In genomic region chr16:52094735-52095459, GRCm38 (mm10) we compare ENCODE assay signal across 9 mouse cellular contexts.
DNase-seq lines count a peak whose midpoint lies in the region; ATAC-seq and TF ChIP-seq lines count a peak whose summit lies in the region.
"Had no signal": no experiment of that assay in that cellular context is flagged by ENCODE, and none has a peak within 500 bp of the region (broad histone marks: within the 10 kb centered on the region; RNA-seq: fewer than 3 reads in every experiment).

No protein-coding gene starts in this region.

- no peak overlapping the region for H3K9ac ChIP-seq in midbrain, embryonic 14.5 days (replicated peaks; ENCODE audit: low read length)
- H3K9ac ChIP-seq: limb, embryonic 12.5 days had no signal

- no peak for TF ChIP-seq CTCF in C2C12 (IDR thresholded peaks at IDR 0.05; ENCODE audit: control insufficient read depth, insufficient read depth, insufficient read length)
- TF ChIP-seq CTCF in thymus, adult 2 months (IDR thresholded peaks at IDR 0.05; ENCODE audit: borderline replicate concordance, control insufficient read depth, extremely low read depth, insufficient read depth, low read length, poor library complexity): no peak

- H3K27me3 ChIP-seq in C2C12 (ENCODE audit: control insufficient read depth, insufficient read depth, insufficient read length): no peaks in the 10 kb centered on the region
- no peaks in the 10 kb centered on the region for H3K27me3 ChIP-seq in midbrain, embryonic 14.5 days (ENCODE audit: control insufficient read depth, insufficient read depth, low read length)
- no peaks in the 10 kb centered on the region for H3K27me3 ChIP-seq in thymus, adult 2 months (ENCODE audit: control insufficient read depth, insufficient read depth, low read length)
- H3K27me3 ChIP-seq: limb, embryonic 12.5 days had no signal

- peaks cover 58% of the 10 kb centered on the region for H3K79me2 ChIP-seq in C2C12 (ENCODE audit: control insufficient read depth, insufficient read depth)

- TF ChIP-seq POLR2A in thymus, adult 2 months (IDR thresholded peaks at IDR 0.05; ENCODE audit: control insufficient read depth, extremely low read depth, insufficient read depth, low read length, poor library complexity): no peak

- H3K4me1 ChIP-seq in midbrain, embryonic 14.5 days (ENCODE audit: control insufficient read depth, insufficient read depth, low read length): no peaks in the 10 kb centered on the region
- peaks cover 11% of the 10 kb centered on the region for H3K4me1 ChIP-seq in thymus, adult 2 months (replicated peaks; ENCODE audit: control insufficient read depth, insufficient read depth, low read length)

- H3K4me2 ChIP-seq in midbrain, embryonic 14.5 days (ENCODE audit: low read length): no peak overlapping the region
- H3K4me2 ChIP-seq: limb, embryonic 12.5 days had no signal

- H3ac ChIP-seq in C2C12 (ENCODE audit: control insufficient read depth, insufficient read length, low read depth): no peak overlapping the region

- ATAC-seq in midbrain, embryonic 14.5 days (ENCODE audit: low FRiP score, low TSS enrichment): no peak

- H3K79me3 ChIP-seq in C2C12 (ENCODE audit: low read depth): peaks cover 13% of the 10 kb centered on the region

- H3K27ac ChIP-seq in midbrain, embryonic 14.5 days (replicated peaks; ENCODE audit: low read depth, low read length): no peak overlapping the region
- no peak overlapping the region; the same call in 1 of the 2 replicates for H3K27ac ChIP-seq in thymus, adult 2 months (ENCODE audit: control insufficient read depth, insufficient read depth, low read length)
- H3K27ac ChIP-seq: limb, embryonic 12.5 days had no signal

- WGBS in midbrain, embryonic 14.5 days: 96% methylated on average over 10 of the region's 10 CpGs
- 83% methylated on average over 10 of the region's 10 CpGs for WGBS in thymus, adult 2 months

- peaks cover 16% of the 10 kb centered on the region for H3K36me3 ChIP-seq in C2C12 (ENCODE audit: control insufficient read depth, insufficient read depth)
- H3K36me3 ChIP-seq in midbrain, embryonic 14.5 days (ENCODE audit: control insufficient read depth, insufficient read depth, low read length): 0 out of 2 replicates have a peak, but pooled peaks cover 4% of the 10 kb centered on the region
- H3K36me3 ChIP-seq in thymus, adult 2 months (ENCODE audit: control insufficient read depth, insufficient read depth, low read length): no peaks in the 10 kb centered on the region

- intact Hi-C loops in left cerebral cortex, postnatal 14 days (cut with DNase I): no loop called here

- H3K4me3 ChIP-seq in C2C12 (ENCODE audit: insufficient read depth, poor library complexity, severe bottlenecking): no peak overlapping the region
- H3K4me3 ChIP-seq in midbrain, embryonic 14.5 days (replicated peaks; ENCODE audit: low read depth, low read length): no peak overlapping the region
- no peak overlapping the region for H3K4me3 ChIP-seq in thymus, adult 2 months (ENCODE audit: control insufficient read depth, insufficient read depth, low read length)
- H3K4me3 ChIP-seq: limb, embryonic 12.5 days had no signal

- no peaks in the 10 kb centered on the region for H3K9me3 ChIP-seq in midbrain, embryonic 14.5 days (ENCODE audit: control insufficient read depth, low read length)
- H3K9me3 ChIP-seq: limb, embryonic 12.5 days had no signal

- DNase-seq in T-cell, adult 2 months (ENCODE audit: low spot score): peak; percentile 73
- peak; percentile 85 to 91 for DNase-seq in heart, adult 18-20 months
- peak; percentile 75 for DNase-seq in lung, postnatal 14 days
- DNase-seq in midbrain, embryonic 14.5 days: no peak
- no peak for DNase-seq in spleen, postnatal 10 days (ENCODE audit: low spot score in 2 of 2)
- no peak for DNase-seq in thymus, adult 2 months
- DNase-seq in left cerebral cortex, postnatal 14 days (ENCODE audit: low spot score in 2 of 2): no peak

TF ChIP-seq in C2C12, 6 proteins besides CTCF, POLR2A, EP300 and RAD21:
- TF ChIP-seq MYOG (IDR thresholded peaks at IDR 0.05; ENCODE audit: control insufficient read depth, extremely low read depth, insufficient read length) (no peak), CEBPB (IDR thresholded peaks at IDR 0.05; ENCODE audit: low read depth) (peak; percentile 83), MAX (IDR thresholded peaks at IDR 0.05) (no peak), FOSL1 (IDR thresholded peaks at IDR 0.05; ENCODE audit: insufficient read depth, low read length, poor library complexity, severe bottlenecking) (no peak), USF1 (IDR thresholded peaks at IDR 0.05; ENCODE audit: low read depth) (no peak), MYOD1 (IDR thresholded peaks at IDR 0.05; ENCODE audit: control insufficient read depth, insufficient read length, low read depth) (no peak)

Comparison
In these comparisons a context has a peak if more than half of its experiments do, and no peak if none do; other contexts are left out.
1. DNase-seq: peak in T-cell, adult 2 months (single experiment), heart, adult 18-20 months (2 of 2) and lung, postnatal 14 days (single experiment); none in midbrain, embryonic 14.5 days (single experiment), spleen, postnatal 10 days (0 of 2), thymus, adult 2 months (single experiment) and left cerebral cortex, postnatal 14 days (0 of 2).